Mouse (Mus musculus) erythroid progenitor cell, adult 5-6 weeks (primary cell): ENCODE data around the gene Dnm3. TPM values are rescaled to one million over a fixed set of nuclear protein-coding genes. Genes with fewer than 3 reads are reported as not detected.
A peak's percentile ranks its signal among the peaks of the same experiment; 100 is the strongest.

Experiments used
- ATAC-seq: replicated peaks from 2 replicates; pipeline ENCODE4 v1.8.0; 2016; ENCODE audit warnings: moderate number of reproducible peaks, mild to moderate bottlenecking, moderate TSS enrichment, inconsistent platforms; ENCODE audit not compliant: poor library complexity, low FRiP score, severe bottlenecking
- total RNA-seq, 2 experiments: library from RNA; stranded (forward) in 1 of 2; stranded (reverse) in 1 of 2; fragments of 150-400 nt in 1 of 2; fragments of 186-747, 209-891 nt in 1 of 2; gene quantifications; 2 replicates each; pipeline versions ENCODE4 v1.2.3 to v1.2.4; 2015 to 2017; ENCODE audit warnings: low replicate concordance in 2 of 2

Gene Dnm3
- total RNA-seq, 2 experiments from 2014 or later: not detected

DNA sequence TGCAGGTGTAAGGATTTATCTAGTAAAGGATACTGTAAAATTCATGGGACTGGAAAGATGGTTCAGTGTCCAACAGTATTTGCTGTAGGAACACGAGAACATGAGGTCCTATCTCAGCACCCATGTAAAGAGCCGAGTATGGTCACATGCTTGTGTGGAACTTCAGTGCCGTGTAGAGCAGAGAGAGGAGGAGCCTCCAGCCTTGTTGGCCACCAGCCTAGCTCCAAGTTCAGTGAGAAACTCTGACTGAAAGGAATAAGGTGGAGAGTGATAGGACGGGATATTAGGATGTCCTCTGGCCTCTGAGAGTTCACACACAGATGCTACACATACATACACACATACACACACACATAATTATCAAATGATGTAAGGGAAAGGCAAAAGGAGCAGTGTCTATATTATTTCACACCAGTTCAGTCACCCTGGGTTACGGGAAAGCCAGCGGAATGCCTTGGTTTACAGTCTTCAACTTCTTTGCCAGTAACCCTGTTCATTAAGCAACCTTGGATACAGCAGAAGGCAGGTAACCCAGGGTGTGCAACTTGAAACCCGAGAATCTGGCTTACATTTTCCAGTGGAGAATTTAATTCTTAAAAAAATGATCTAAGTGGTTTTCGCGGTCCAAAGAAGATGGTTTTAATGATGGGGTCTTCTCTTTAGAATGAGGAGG is 497.1 kb downstream of the Dnm3 start:
- no peak for ATAC-seq

DNA sequence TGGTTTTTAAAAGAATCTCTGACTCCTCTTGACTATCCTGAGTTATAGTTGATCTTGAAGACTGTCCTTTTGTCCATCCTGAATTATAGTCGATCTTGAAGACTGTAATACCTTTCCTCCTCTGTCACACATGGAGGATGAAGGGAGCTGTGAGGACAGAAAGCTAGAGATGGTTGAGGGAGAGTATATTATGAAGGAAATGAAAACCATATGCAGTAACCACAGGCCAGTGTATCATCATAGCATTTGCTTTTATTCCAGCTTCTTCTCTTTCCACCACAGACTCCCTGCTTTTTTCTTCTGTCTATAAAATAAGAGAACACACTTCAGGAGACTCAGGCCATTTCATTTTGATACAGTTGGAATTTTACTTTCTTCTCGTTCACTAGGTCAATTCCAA is 497.8 kb downstream of the Dnm3 start:
- ATAC-seq: no peak

DNA sequence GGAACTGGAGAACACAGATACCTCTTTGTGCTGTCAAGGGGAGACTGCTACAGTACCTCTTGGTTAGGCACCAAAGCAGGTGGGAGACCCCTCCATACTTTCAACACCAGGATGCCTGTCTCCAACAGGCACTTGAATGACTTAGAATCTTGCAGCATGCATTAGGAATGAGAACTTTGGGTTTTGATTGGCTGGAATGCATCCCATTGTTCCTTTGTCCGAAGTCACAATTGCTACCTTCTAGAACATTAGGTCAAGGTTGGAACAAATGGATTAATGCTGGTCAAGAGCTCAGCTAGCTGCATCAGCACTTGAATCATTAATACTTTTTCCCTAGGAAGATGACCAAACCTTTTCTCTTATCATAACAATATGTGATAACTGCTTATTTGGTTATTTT is 498.3 kb downstream of the Dnm3 start, which contains the start of gene 4930558K02Rik:
Gene 4930558K02Rik (minus strand): TSS at position 101 of the 400 bp plus-strand sequence.
- ATAC-seq: no peak

DNA sequence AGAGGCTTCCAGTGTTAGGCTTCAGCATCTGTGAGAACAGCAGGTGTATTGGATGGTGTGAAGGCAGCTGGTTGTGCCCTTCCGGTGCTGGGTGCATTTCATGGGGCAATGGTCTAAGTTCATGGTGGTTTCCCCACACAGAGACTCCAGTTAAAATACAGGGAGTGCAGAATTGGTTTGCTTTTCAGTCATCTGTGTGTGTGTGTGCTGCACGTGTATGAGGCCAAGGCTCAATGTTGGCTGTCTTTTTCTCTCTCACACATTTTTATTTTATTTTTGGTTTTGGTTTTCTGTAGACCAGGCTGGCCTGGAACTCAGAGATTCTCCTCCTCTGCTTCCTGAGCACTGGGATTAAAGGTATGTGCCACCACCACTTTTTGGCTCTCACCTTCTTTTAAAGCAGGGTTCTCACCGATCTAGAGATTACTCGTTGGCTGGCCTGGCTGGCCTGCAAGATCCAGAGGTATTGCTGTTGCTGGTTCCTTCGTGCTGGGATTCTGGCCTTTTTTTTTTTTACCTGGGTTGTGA is 499.6 kb downstream of the Dnm3 start:
- ATAC-seq: no peak

DNA sequence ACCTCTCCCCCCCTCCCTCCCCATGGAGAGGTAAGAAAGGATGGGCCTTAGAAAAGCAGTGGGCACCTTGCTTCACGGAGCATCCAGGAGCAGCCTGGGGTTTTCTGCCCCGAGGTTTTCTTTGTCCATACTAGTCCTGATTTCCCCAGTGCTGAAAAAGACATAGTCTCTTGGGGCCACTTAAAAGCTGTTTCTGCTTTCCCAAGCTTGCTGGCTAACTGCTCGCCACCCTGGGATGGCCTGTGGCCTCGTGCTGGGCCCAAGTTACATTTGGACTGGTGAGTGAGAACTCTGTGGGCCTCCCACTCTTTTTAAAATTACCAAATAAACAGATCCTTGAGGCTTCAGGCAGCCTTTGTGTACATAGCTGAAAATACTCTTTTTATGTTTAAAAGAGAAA is 500.5 kb downstream of the Dnm3 start:
- no peak for ATAC-seq

DNA sequence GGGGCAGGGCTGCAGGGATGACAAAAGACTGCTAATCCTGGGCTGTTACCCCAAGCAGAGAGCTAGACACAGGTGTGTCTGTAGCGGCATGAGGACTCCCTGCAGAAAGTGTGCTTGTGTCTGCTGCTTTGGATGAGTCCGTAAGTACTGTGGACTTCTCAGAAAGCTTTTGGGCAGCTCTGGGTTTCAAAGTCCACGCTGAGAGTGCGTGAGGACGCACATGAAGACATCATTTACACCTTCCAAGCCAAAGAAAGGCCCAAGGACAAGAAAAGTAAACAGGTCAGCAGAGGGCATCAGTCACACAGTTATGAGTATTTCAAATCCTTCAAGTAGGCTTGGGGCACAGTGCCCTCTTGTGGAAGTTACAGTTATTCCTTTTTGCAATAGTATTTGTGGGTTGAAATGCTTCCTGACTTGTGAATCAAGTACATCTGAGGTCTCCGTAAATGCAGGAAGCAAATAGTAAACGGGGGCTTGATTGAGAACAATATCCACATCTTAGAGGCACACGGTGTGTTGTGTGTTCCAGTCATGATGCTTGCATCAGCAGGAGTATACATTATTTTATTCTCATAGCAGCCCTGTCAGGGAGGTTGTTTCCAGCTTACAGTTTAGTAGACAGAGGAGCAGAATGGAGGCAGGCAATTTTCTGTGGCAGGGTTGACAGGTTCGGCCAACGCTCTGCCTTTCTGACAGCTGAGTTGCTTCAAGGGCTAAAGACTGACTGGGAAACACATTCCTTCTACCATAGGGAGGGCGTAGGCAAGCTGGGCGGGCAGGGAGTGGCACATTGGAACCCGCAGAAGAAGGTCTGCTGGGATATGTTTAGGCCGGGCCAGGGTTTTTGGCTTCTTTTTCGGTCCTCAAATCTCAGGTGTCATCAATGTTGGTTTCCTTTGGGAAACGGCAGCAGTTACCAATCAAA is 501.3 kb downstream of the Dnm3 start:
- ATAC-seq: peak; percentile 81

DNA sequence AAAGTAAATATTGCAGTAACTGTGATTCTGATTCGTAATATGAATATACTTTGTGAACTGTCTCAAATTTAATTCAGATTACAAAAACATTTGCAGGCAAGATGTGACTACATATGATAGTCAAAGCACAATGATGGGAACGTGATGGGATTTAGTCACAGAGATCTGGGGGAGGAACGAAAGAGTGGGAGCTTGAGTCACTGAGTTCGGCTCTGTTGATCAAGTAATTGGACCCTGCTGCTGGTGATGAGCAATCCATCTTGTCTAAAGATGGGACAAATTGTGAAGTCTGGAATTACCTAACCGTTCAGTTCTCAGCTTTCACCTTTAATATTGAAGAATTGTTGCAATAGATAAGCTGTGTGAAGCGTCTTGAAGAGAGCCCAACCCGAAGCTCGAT is 505.6 kb downstream of the Dnm3 start:
- no peak for ATAC-seq

DNA sequence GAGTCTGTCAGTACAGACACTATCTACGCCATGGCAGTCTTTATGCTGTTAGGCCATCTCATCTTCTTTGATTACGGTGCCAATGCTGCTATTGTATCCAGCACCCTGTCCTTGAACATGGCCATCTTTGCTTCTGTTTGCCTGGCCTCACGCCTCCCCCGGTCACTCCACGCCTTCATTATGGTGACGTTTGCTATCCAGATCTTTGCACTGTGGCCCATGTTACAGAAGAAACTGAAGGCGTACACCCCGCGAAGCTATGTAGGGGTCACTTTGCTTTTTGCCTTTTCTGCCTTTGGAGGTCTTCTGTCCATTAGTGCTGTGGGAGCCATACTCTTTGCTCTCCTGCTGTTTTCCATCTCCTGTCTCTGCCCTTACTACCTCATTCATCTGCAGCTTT is 507.0 kb downstream of the Dnm3 start:
- ATAC-seq: no peak

DNA sequence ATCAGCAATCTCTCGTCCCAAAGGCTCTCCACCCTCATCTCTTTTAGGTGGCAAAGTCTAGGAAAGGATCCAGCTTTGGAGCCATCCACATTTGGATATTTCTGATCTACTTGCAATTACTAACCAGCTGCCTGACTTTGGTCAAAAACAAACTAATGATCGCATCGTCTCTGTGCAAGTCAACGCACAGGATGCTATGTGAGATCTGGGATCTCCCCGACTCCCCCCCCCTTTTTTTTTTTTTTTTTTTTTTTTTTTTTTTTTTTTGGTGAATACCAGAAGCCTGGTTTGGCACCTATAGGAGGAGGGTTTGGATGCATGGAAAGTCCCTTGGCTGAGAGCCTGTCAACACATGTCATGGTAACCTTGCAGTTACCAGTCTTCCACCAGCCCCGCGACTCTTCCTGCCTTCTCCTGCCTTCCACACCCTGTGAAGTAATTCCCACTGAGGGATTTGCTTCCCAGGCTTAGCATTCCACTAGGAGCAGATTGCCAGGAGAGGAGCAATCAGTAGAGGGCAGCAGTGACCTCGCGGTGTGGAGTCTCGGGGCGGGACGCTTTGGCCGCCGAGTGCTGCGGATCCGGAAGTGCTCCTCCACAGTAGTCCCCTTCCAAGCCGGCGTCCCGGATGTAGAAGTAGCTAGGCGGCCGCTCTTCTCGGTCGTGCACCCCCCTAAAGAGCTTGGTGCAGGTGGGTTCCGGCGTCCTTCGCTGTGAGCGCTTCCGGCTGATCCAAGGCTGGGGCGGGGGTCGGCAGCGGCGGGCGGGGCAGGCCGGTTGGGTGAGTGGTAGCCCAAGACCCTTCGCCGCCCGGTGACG is 509.0 kb downstream of the Dnm3 start, which contains the start of gene Pigc:
Gene Pigc (plus strand): TSS at position 598 of the 819 bp plus-strand sequence.
- peak; percentile 97 for ATAC-seq

DNA sequence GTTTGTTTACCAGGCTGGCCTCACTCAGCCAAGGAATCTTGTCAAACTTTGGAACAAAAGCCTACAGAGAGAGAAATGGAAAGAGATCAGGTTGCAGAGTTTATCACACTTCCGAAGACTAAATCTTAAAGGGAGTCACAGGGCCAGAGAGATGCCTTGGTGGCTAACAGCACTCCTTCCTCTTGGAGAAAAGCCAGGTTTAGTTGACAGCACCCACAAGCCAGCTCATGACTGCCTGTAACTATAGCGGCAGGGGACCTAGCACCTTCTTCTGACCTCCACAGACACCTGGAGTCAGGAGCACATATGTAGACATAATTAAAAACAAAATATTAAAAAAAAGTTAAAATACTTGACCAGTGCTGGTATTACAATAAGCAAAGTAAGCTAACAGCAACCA is 509.9 kb downstream of the Dnm3 start:
- no peak for ATAC-seq

DNA sequence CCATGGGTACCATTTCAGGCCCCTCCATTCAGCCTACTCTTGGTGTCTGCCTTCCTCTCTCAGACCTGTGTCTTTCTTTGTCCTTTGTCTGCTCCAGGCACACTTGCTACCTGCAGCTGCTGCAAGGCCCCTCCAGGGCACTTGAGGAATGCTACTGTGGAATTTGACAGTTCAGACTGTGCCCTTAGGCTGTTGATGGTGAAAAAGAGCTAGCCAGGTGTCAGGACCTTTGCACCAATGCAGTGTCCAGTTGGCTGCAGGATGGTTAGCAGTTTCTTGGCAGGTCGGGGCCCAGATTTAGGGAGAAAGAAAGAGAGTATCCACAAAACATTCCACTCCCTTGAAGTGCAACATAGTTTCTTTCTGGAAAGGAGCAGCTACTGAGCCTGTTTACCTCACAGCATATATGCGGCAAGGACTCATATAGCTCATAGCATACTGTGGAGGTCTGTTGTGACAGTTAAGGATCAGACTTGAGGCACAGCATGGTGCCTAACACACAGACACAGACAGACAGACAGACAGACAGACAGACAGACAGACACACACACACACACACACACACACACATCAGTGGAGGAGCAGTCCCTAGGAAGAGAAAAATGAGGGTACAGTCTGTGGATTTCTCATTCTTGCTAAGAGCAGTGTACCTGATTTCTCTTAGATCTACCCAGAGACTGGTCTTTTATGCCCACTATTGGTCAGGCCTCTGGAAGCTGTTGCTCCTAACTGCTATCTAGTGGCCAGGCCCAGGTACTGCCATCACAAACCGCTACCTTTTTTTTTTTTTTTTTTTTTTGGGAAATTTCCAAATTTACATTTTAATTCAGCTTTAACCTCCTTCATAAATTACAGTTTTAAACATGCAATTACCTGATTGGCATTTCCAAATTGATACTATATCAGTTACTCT is 515.1 kb downstream of the Dnm3 start:
- ATAC-seq: peak; percentile 85

DNA sequence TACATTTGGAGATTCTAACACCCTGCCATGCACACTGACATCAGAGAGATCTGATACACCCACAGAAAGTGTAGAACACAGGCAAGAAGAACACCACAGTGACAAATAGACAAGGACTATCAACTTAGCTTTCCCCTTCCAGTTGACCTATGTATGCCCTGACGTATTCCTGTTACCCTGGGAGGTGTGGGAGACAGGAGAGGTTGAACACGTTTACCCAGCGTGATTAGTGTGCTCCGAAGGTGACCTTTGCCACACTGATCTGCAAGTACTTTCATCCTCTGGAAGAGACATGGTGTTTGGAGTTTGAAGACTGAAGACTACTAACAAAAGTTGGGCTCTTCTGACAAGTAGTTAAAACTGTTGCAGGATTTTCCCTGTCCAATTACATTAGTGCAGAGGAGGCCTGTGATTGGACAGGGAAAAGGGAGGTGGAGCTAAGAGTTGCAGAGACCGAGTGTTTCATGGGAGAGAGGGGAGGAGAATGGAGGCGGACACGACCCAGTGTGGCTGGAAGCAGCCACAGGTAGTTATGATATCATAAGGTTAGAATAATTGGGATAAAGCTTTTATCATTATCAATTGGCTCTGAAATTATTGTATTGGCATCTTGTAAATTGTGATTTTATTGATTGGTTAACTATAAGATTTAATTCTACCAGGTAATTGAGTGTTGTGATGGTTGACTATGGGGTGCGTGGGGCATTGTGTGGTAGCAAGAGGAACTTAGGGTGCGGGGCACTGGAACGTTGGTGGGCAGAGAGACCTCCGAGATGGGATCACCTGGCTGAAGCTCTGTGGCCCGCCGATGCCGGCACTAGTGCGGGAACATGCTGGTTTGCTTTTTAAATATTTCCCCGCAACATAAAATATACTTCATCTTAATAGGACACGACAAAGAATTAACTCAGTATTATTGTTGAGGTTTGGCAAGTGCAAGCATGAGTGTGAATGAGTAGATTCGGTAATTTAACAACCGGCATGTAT is 519.6 kb downstream of the Dnm3 start:
- no peak for ATAC-seq

DNA sequence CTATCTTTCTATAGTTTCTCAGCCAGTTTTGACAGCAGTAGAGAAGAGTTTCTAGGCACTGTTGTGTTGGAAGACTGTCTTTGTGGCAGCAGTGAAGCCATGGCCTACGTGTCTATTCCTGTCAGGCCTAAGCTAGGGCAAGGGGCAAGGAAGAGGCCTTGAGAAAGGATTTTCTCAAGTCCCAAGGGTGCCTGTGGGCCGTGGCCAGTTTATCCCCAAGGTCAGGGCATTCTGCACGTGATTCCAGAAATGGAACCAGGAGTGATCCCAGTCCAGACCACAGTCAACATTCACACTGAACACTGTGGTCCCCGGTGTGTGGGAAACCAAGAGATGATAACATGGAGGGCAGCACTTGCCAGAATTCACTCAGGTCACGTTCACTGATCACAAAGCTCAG is 522.0 kb downstream of the Dnm3 start:
- no peak for ATAC-seq

DNA sequence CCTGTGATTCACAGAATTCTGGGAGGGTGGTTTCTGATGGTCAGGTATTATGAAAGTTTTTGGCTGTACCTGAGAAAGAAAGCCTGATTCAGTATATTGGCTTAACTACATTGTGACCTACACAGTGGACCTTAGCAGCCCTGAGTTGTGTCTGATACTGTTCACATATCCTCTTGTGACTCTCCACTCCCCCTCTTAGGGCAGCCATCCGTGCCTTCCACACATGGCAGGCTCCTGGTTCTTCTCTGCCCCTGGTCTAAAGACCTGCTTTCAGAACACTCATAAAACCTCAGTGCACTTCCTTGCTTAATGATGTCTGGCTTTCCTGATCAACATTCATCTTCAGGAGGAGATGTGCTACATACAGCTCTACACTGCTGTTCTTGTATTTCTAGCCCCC is 525.2 kb downstream of the Dnm3 start:
- no peak for ATAC-seq

DNA sequence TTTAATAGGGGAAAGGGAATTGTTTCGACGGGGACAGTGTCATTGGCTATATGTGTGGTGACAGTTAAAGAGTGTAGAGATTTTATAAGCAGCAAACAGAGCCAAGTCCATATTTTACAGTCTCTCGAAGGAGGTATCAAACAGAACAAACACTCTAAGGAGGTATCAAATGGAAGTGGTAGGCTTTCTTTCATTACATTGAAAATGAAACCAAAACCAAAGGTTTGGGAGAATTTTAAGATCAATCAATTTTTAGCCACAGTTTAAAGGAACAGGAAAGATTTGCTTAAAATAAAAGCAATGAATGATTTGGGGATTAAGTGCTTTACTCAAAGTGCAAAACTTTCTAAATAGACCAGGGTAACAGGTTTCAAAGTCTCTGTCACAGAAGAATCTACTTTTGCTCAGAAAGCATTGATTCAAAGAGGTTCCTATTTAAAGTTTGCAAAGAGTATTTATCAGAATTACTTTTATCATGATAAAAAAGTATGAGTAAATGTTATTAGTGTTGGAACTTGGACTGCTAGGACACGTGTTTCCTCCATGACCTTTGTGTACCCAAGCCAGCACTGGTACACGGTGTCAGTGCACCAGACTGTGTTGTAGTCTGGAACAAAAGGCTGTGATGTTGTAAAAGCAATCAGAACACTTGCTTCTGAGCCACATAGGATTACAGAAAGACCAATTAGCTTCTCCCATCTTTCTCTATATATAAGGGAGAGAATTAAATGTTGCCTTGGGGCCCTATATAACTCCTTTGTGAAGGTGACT is 526.6 kb downstream of the Dnm3 start:
- ATAC-seq: no peak

DNA sequence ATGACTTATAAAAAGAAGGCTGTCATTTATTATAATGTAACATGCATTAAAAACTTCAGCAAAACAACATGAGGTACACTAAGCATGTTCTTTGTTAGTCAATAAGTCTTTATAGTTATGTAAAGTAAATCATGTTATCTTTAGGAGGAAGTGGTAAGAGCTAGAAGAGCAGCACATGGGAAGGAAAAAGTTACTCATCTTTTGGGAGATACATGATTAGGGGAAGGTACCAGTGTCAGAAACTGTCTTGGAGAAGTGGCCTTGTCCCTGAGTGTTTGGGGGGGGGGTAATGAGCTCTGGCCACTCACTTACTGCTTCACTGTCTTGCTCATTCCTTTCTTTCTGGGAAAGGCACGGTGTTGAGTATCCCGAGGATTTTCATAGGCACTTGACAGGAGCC is 535.8 kb downstream of the Dnm3 start:
- no peak for ATAC-seq
